Mouse (Mus musculus) layer of hippocampus, postnatal 36 days (tissue): ENCODE data around the gene Akip1. TPM values are rescaled to one million over a fixed set of nuclear protein-coding genes. Genes with fewer than 3 reads are reported as not detected.

Experiments
- total RNA-seq, 2 experiments: library from RNA; stranded (reverse); gene quantifications; 2 replicates each; pipeline ENCODE4 v1.2.3; 2021

Gene Akip1
- total RNA-seq, 2 experiments from 2014 or later: 5.6 to 5.9 TPM

Other genes with a start within 250 kb of the Akip1 start
- 1 to 10 TPM; 4.9 to 5.2 TPM for gene Trim66, start 195.6 kb upstream of the Akip1 start, total RNA-seq
- 100 to 1,000 TPM; 149 to 161 TPM for gene Rpl27a, start 184.5 kb upstream of the Akip1 start, total RNA-seq
- gene St5, start 85 bp upstream of the Akip1 start, total RNA-seq: 10 to 100 TPM; 39.1 to 55.7 TPM
- not detected for gene BC051019, start 20.2 kb downstream of the Akip1 start, total RNA-seq
- gene Ascl3, start 28.0 kb downstream of the Akip1 start, total RNA-seq: not detected
- gene Tmem9b, start 49.2 kb downstream of the Akip1 start, total RNA-seq: 100 to 1,000 TPM in 1 of 2 experiments, 10 to 100 TPM in 1; 97.9 to 107 TPM
- 100 to 1,000 TPM; 209 to 247 TPM for gene Nrip3, start 78.3 kb downstream of the Akip1 start, total RNA-seq
- gene Scube2, start 162.0 kb downstream of the Akip1 start, total RNA-seq: 1 to 10 TPM; 1.9 to 2.0 TPM